Mouse (Mus musculus): ENCODE data around the gene Nudt8.
"Not testable (repeated sequence)": the region's sequence is repeated elsewhere in the genome, so short reads cannot be mapped to it uniquely, and the experiment has no call there.

Gene Nudt8

GRCm38 (mm10) chr19:4000119-4000900 lies at the start of gene Nudt8, which contains the start of gene Gm49405:
Nudt8 (plus strand) TSS chr19:4000580.
Gm49405 (plus strand) TSS chr19:4000626.
- peak; percentile 90 for DNase-seq (ENCODE audit: low read depth, low spot score)

- no peak for DNase-seq (ENCODE audit: low read depth, low spot score)
Observed at GRCm38 (mm10) chr19:3951461-3951860, 48.9 kb upstream of the Nudt8 start.

- DNase-seq (ENCODE audit: low read depth, low spot score) = no peak
Observed at GRCm38 (mm10) chr19:3952099-3952498, 48.3 kb upstream of the Nudt8 start.

- DNase-seq (ENCODE audit: low read depth, low spot score) = no peak
Observed at GRCm38 (mm10) chr19:3955033-3955432, 45.3 kb upstream of the Nudt8 start.

- no peak for DNase-seq (ENCODE audit: low read depth, low spot score)
Observed at GRCm38 (mm10) chr19:3955804-3956203, 44.6 kb upstream of the Nudt8 start.

GRCm38 (mm10) chr19:3957296-3958036 lies 42.9 kb upstream of the Nudt8 start:
- DNase-seq (ENCODE audit: low read depth, low spot score) = not testable (repeated sequence)

GRCm38 (mm10) chr19:3958470-3958869 lies 41.9 kb upstream of the Nudt8 start, which contains the start of gene Aldh3b3:
Aldh3b3 (plus strand) TSS chr19:3958645.
- DNase-seq (ENCODE audit: low read depth, low spot score) = no peak

GRCm38 (mm10) chr19:3959030-3959429 lies 41.4 kb upstream of the Nudt8 start:
- no peak for DNase-seq (ENCODE audit: low read depth, low spot score)

- no peak for DNase-seq (ENCODE audit: low read depth, low spot score)
Observed at GRCm38 (mm10) chr19:3960211-3960610, 40.2 kb upstream of the Nudt8 start.

GRCm38 (mm10) chr19:3961805-3962204 lies 38.6 kb upstream of the Nudt8 start:
- not testable (repeated sequence) for DNase-seq (ENCODE audit: low read depth, low spot score)

- DNase-seq (ENCODE audit: low read depth, low spot score) = no peak
Observed at GRCm38 (mm10) chr19:3962469-3962868, 37.9 kb upstream of the Nudt8 start.

GRCm38 (mm10) chr19:3964030-3964429 lies 36.4 kb upstream of the Nudt8 start:
- DNase-seq (ENCODE audit: low read depth, low spot score) = no peak

GRCm38 (mm10) chr19:3966330-3967075 lies 33.9 kb upstream of the Nudt8 start:
- DNase-seq (ENCODE audit: low read depth, low spot score) = no peak

- DNase-seq (ENCODE audit: low read depth, low spot score) = no peak
Observed at GRCm38 (mm10) chr19:3967258-3967657, 33.1 kb upstream of the Nudt8 start.

GRCm38 (mm10) chr19:3972229-3972628 lies 28.2 kb upstream of the Nudt8 start, which contains the start of gene Aldh3b2:
Aldh3b2 (plus strand) TSS chr19:3972328.
- DNase-seq (ENCODE audit: low read depth, low spot score) = no peak

GRCm38 (mm10) chr19:3974608-3975007 lies 25.8 kb upstream of the Nudt8 start:
- DNase-seq (ENCODE audit: low read depth, low spot score) = not testable (repeated sequence)

- DNase-seq (ENCODE audit: low read depth, low spot score) = no peak
Observed at GRCm38 (mm10) chr19:3975866-3976265, 24.5 kb upstream of the Nudt8 start.

GRCm38 (mm10) chr19:3980309-3980708 lies 20.1 kb upstream of the Nudt8 start:
- DNase-seq (ENCODE audit: low read depth, low spot score) = peak; percentile 48

GRCm38 (mm10) chr19:3980917-3981316 lies 19.5 kb upstream of the Nudt8 start:
- no peak for DNase-seq (ENCODE audit: low read depth, low spot score)

GRCm38 (mm10) chr19:3983527-3984200 lies 16.7 kb upstream of the Nudt8 start:
- no peak for DNase-seq (ENCODE audit: low read depth, low spot score)

- no peak for DNase-seq (ENCODE audit: low read depth, low spot score)
Observed at GRCm38 (mm10) chr19:3985261-3985681, 15.1 kb upstream of the Nudt8 start.

All from WW6 (cell line).